Mouse (Mus musculus): ENCODE data around the gene Nrros. TPM values are rescaled to one million over a fixed set of nuclear protein-coding genes. Genes with fewer than 3 reads are reported as not detected.

Gene Nrros
- total and polyA plus RNA-seq, 3 experiments: 55.9 to 59.8 TPM; not detected in 1

DNA sequence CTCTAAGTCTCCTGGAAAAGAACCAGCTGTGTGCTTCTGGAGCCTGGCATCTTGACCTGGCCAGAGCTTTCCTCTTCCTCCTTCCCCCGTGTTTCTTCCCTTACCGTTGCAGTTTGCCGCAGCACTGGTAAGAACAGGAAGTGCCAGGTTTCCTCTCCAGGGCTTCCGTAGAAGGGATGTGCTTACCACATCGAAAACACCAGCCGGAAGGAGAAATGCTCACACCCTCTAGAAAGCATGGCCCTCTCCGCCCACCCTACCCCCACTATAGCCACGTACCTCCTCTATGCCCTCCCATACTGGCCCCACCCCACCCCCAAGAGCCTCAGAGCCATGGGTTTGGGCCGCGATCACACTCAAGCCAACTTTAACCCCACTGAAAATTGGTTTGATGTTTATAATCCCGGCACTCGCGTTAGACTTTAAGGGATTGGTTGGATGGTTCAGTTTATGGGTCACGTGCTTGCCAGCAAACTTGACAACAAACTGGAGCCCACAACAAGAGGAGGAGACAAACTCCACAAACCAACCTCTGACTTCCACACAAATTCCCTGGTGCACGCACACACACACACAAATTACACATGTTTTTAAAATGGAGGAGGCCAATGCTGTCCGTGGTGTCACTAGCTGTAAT, 35.1 kb downstream of the Nrros start (continued):
- peak; percentile 93 for TF ChIP-seq MYC (IDR thresholded peaks at IDR 0.05; ENCODE audit: low read depth, low read length)
- TF ChIP-seq USF1 (IDR thresholded peaks at IDR 0.05; ENCODE audit: low read depth, low read length): peak; percentile 92
- no peak for TF ChIP-seq CHD1 (IDR thresholded peaks at IDR 0.05; ENCODE audit: low read depth, low read length)
- TF ChIP-seq POLR2A (IDR thresholded peaks at IDR 0.05; ENCODE audit: control insufficient read depth in 1 of 2, insufficient read depth in 1 of 2, low read depth in 1 of 2, low read length in 2 of 2, poor library complexity in 1 of 2): peak; percentile 19 to 85; a peak in 2 of 4 replicates
- TF ChIP-seq EP300 (IDR thresholded peaks at IDR 0.05; ENCODE audit: low read depth in 1 of 2, low read length in 2 of 2): peak in 1 of 2 experiments; percentile 59; a peak in 2 of 4 replicates
- 0 out of 2 replicates have a peak, but pooled peaks have one; percentile 68 for TF ChIP-seq RCOR1 (IDR thresholded peaks at IDR 0.05; ENCODE audit: low read depth, low read length)
- no peak for TF ChIP-seq E2F4 (IDR thresholded peaks at IDR 0.05; ENCODE audit: borderline replicate concordance, low read depth, low read length)
- TF ChIP-seq GABPA (IDR thresholded peaks at IDR 0.05; ENCODE audit: low read depth, low read length): no peak
- peak; percentile 75; the same call in 1 of the 2 replicates for TF ChIP-seq SIN3A (IDR thresholded peaks at IDR 0.05; ENCODE audit: low read length)
- no peak for TF ChIP-seq ZKSCAN1 (IDR thresholded peaks at IDR 0.05; ENCODE audit: low read depth, low read length)
- no peak for TF ChIP-seq TAL1 (IDR thresholded peaks at IDR 0.05; ENCODE audit: low read length)
- TF ChIP-seq MXI1 (IDR thresholded peaks at IDR 0.05; ENCODE audit: low read depth, low read length): peak; percentile 84; the same call in 1 of the 2 replicates

DNA sequence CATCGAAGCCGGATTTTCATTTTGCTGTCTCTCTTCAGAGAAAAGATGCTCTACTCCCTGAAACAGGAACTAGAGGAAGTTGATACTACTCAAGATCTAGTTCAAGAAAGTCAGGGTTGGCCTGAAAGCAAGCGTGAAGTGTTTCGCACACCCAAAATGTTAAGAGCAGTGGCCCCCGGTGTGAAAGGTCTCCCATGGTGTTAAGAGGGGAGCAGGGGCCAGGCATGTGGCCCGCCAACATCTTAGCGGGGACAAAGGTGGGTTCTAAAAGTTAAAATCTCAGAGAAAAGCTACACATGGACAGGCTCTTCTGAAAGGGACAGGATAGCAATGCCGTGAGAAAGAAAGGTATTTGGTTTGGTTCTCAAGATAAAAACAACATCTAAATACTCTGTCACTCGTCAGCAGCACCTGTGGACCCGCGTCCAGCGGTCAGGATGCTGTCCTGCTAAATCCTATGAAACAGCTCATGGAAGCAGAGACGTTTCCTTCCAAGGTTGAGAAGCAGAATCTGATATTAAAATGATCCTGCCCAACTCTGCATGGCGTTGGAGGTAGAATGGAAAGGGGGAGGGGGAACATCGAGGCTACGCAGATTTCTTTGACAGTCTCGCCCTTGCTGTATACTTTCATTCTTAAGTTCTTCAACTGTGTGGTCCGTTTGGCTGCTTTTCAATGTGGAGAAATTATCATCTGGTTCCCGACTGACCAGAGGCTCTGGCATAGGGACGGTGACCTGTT, 35.8 kb downstream of the Nrros start:
- Histone ChIP-seq H3K79me2 (ENCODE audit: control insufficient read depth, insufficient read depth, low read length, poor library complexity) (no peaks in the 10 kb centered on the region; the same call in 1 of the 2 replicates), H3K9me3 (replicated peaks; ENCODE audit: insufficient read depth, low read length) (no peaks in the 10 kb centered on the region), H3K4me3 (ENCODE audit: control insufficient read depth in 1 of 2, insufficient read depth in 1 of 2, low read depth in 2 of 2, low read length in 2 of 2) (peak overlapping the region; percentile 47 to 66), H3K9ac (ENCODE audit: control insufficient read depth, low read depth, low read length, poor library complexity, severe bottlenecking) (peak overlapping the region; percentile 75), H3K27me3 (ENCODE audit: control insufficient read depth in 1 of 2, insufficient read depth in 2 of 2, low read length in 2 of 2) (no peaks in the 10 kb centered on the region), H3K4me1 (ENCODE audit: control insufficient read depth in 1 of 2, insufficient read depth in 2 of 2, low read length in 2 of 2) (peaks cover 0 to 9% of the 10 kb centered on the region in 2 experiments; a peak in 2 of 4 replicates), H3K27ac (ENCODE audit: control insufficient read depth, low read depth, low read length) (peak overlapping the region; percentile 76), H3K36me3 (ENCODE audit: control insufficient read depth in 1 of 2, insufficient read depth in 2 of 2, low read length in 2 of 2) (peaks cover 0 to 11% of the 10 kb centered on the region in 2 experiments; a peak in 2 of 4 replicates)
- DNase-seq (ENCODE audit: low read depth, low spot score): peak; percentile 74
- TF ChIP-seq TAL1 (IDR thresholded peaks at IDR 0.05; ENCODE audit: low read length): no peak
- TF ChIP-seq CHD1 (IDR thresholded peaks at IDR 0.05; ENCODE audit: low read depth, low read length): 0 out of 2 replicates have a peak, but pooled peaks have one; percentile 60
- TF ChIP-seq POLR2AphosphoS5 (IDR thresholded peaks at IDR 0.05; ENCODE audit: borderline replicate concordance, low read depth, low read length): no peak
- TF ChIP-seq MAZ (IDR thresholded peaks at IDR 0.05; ENCODE audit: low read depth, low read length): 0 out of 2 replicates have a peak, but pooled peaks have one; percentile 52
- no peak for TF ChIP-seq TCF12 (IDR thresholded peaks at IDR 0.05; ENCODE audit: low read depth, low read length)
- no peak for TF ChIP-seq NRF1 (IDR thresholded peaks at IDR 0.05; ENCODE audit: insufficient read depth, low read depth, low read length, poor library complexity, severe bottlenecking)
- no peak for TF ChIP-seq MYC (IDR thresholded peaks at IDR 0.05; ENCODE audit: low read depth, low read length)
- TF ChIP-seq RCOR1 (IDR thresholded peaks at IDR 0.05; ENCODE audit: low read depth, low read length): peak; percentile 29; the same call in 1 of the 2 replicates
- TF ChIP-seq RAD21 (IDR thresholded peaks at IDR 0.05; ENCODE audit: low read depth, low read length): no peak; the same call in 1 of the 2 replicates
- TF ChIP-seq SIN3A (IDR thresholded peaks at IDR 0.05; ENCODE audit: low read length): peak; percentile 47; the same call in 1 of the 2 replicates
- TF ChIP-seq ZKSCAN1 (IDR thresholded peaks at IDR 0.05; ENCODE audit: low read depth, low read length): no peak
- no peak for TF ChIP-seq MYB (IDR thresholded peaks at IDR 0.05; ENCODE audit: low read depth, low read length)
- 0 out of 2 replicates have a peak, but pooled peaks have one; percentile 4 for TF ChIP-seq POLR2AphosphoS2 (IDR thresholded peaks at IDR 0.05; ENCODE audit: low read length)
- no peak for TF ChIP-seq TBP (IDR thresholded peaks at IDR 0.05; ENCODE audit: low read depth, low read length)
- no peak for TF ChIP-seq MAFK (IDR thresholded peaks at IDR 0.05; ENCODE audit: borderline replicate concordance, low read depth, low read length)
- no peak; a peak in 1 of 4 replicates for TF ChIP-seq EP300 (IDR thresholded peaks at IDR 0.05; ENCODE audit: low read depth in 1 of 2, low read length in 2 of 2)
- no peak for TF ChIP-seq CHD2 (IDR thresholded peaks at IDR 0.05; ENCODE audit: low read length)
- TF ChIP-seq GATA1 (IDR thresholded peaks at IDR 0.05; ENCODE audit: low read depth, low read length): 0 out of 2 replicates have a peak, but pooled peaks have one; percentile 11
- TF ChIP-seq KAT2A (conservative IDR thresholded peaks at IDR 0.05; ENCODE audit: low read depth, low read length): no peak
- TF ChIP-seq SMC3 (IDR thresholded peaks at IDR 0.05; ENCODE audit: low read depth, low read length): 0 out of 2 replicates have a peak, but pooled peaks have one; percentile 5
- TF ChIP-seq MXI1 (IDR thresholded peaks at IDR 0.05; ENCODE audit: low read depth, low read length): no peak; the same call in none of the 2 replicates
- no peak for TF ChIP-seq CTCF (IDR thresholded peaks at IDR 0.05 in 2 of 3, conservative IDR thresholded peaks at IDR 0.05 in 1 of 3; ENCODE audit: control insufficient read depth in 1 of 3, insufficient read depth in 1 of 3, low read depth in 2 of 3, low read length in 3 of 3, poor library complexity in 1 of 3, severe bottlenecking in 1 of 3)
- TF ChIP-seq ELF1 (IDR thresholded peaks at IDR 0.05; ENCODE audit: low read depth, low read length): peak; percentile 42; the same call in 1 of the 2 replicates
- no peak for TF ChIP-seq USF1 (IDR thresholded peaks at IDR 0.05; ENCODE audit: low read depth, low read length)
- no peak for TF ChIP-seq USF2 (IDR thresholded peaks at IDR 0.05; ENCODE audit: borderline replicate concordance in 1 of 2, insufficient read depth in 1 of 2, low read depth in 1 of 2, low read length in 2 of 2)
- no peak for TF ChIP-seq UBTF (IDR thresholded peaks at IDR 0.05; ENCODE audit: borderline replicate concordance, insufficient read depth, low read depth, low read length)
- TF ChIP-seq E2F4 (IDR thresholded peaks at IDR 0.05; ENCODE audit: borderline replicate concordance, low read depth, low read length): 0 out of 2 replicates have a peak, but pooled peaks have one; percentile 50
